Mouse (Mus musculus) cerebellum, postnatal 25 days (tissue): ENCODE measurements around the gene Tnfrsf8.
"Not testable (repeated sequence)": the region's sequence is repeated elsewhere in the genome, so short reads cannot be mapped to it uniquely, and the experiment has no call there.

Experiments used
- DNase-seq, 2 experiments: peaks; one replicate each; pipeline ENCODE4 v3.0.0; 2021; ENCODE audit warnings: mixed read lengths in 2 of 2

Gene Tnfrsf8

DNA sequence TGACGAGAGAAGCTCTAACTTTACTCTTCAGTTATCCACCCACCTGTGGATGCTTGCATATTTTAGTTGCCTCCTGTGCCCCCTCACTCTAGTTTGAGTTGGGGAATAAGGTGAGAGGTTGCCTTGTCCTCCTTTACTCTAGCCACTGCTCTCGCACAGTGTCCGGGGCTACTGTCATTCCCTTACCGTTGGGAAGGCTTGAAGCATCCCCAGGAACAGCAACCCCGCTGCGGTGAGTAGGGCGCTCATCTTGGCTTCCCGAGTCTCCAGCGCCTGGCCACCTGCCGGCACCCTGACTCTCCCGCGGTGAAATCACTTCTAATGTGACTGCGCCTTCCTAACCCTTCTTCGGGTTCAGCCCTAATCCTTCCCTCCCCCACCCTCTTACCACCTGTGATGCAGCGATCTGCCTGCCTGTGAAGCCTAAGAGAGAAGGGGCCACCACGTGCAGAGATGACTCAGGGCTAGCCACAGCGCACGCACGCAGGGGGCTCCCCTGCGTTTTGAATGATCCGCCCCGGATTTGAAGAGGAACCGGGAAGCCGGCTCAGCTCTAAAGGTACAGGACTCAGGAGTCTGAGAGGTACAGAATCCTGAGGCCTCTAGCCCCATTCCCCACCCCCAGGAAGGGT is at the start of gene Tnfrsf8:
Tnfrsf8 (minus strand) TSS at position 329 of the 632 bp plus-strand sequence.
- no peak for DNase-seq

DNA sequence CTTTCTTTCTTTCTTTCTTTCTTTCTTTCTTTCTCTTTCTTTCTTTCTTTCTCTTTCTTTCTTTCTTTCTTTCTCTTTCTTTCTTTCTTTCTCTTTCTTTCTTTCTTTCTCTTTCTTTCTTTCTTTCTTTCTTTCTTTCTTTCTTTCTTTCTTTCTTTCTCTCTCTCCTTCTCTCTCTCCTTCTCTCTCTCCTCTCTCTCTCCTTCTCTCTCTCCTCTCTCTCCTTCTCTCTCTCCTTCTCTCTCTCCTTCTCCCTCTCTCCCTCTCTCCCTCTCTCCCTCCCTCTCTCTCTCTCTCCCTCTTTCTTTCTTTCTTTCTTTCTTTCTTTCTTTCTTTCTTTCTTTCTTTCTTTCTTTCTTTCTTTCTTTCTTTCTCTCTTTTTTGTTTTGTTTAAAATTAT is 46.7 kb upstream of the Tnfrsf8 start:
- not testable (repeated sequence) for DNase-seq

DNA sequence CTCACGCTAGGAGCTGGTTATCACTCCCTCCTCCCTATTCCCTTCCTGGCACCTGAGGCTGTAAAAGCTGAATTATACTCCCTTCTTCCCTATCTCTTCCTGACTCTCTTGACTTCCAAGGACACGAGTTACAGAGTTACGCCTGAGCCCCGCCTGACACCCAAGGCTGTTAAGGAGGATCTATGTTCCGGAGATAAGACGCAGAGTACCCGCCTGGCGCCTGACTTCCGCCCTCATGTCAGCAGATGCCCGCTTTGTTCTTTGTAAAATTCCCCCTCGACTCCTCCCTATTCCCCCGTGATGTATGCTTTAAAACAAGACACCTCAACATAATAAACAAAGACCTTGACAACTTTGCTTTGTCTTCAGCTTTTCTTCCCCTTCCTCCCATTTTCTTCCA is 46.1 kb upstream of the Tnfrsf8 start:
- no peak for DNase-seq

DNA sequence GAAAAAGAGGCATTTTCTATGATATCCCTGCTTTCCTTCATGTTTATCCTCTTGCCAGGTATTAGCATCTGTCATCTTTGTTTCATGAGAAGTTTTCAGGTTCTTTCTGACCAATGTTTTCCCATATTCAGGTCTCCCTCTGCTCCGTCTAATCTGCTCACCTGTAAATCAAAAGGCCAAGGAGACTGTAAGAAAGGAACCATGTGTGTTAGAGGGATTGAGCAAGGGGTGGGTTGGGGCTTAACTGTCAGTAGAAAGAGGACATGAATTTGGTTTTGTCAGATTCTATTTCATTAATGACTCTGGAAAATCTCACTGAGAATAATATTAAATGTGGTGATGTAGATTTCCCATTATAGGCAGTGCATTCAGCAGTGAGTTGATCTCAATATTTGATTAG is 45.6 kb upstream of the Tnfrsf8 start:
- DNase-seq = no peak

DNA sequence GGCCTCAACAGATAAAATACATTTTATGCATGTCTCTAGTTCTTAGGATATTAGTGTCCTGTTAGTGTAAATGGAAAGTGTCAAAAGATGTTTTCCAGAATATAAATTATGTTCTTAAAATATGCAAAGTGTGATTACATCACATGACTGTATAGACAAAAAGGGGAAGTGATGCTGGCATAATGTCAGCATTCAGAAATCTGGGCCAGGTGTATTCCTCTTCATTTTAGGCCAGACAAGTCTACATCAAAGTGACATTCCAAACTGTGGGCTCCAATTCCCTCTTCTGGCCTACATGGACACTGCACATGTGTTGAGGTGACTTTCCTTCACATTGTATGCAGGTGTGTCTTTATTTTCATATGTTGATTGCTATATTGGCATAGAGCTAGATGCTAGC is 41.3 kb upstream of the Tnfrsf8 start:
- no peak for DNase-seq

DNA sequence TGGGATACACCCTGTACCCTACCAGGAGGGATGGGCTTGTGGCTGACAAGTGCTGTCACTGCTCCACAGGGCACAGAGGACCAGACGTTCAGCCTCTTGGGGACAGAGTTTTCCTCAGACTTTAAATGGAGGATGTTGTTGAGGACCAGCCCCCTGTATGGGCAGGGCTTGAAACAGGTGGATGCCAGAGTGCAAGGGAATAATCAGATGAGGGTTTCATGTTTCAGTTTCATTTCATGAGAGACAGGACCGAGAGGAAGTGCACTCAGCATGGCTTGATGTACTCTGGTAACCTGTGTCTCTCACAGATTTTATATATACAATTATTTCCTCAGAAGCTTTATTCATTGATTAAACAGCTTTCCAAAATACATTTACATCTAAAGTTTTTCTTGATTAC is 38.9 kb upstream of the Tnfrsf8 start:
- no peak for DNase-seq

DNA sequence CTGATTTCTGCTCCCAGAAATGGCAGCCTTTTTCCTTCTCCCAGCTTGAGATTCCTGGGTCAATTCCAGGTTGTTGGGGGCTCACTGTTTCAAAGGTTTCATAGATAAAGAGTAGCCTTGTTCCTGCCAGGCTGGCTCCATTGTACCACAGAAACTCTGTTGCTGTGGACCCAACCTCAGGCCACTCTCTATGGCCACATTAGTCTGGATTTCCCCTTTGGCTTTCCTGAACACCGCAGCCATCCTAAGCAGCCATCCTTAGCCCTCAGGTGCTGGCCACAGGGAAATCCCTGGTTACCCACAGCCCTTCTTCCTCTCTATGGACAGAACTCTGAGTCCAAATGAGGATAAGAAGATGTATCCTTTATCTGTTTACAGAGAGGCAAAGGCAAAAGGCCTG is 30.0 kb upstream of the Tnfrsf8 start:
- no peak for DNase-seq

DNA sequence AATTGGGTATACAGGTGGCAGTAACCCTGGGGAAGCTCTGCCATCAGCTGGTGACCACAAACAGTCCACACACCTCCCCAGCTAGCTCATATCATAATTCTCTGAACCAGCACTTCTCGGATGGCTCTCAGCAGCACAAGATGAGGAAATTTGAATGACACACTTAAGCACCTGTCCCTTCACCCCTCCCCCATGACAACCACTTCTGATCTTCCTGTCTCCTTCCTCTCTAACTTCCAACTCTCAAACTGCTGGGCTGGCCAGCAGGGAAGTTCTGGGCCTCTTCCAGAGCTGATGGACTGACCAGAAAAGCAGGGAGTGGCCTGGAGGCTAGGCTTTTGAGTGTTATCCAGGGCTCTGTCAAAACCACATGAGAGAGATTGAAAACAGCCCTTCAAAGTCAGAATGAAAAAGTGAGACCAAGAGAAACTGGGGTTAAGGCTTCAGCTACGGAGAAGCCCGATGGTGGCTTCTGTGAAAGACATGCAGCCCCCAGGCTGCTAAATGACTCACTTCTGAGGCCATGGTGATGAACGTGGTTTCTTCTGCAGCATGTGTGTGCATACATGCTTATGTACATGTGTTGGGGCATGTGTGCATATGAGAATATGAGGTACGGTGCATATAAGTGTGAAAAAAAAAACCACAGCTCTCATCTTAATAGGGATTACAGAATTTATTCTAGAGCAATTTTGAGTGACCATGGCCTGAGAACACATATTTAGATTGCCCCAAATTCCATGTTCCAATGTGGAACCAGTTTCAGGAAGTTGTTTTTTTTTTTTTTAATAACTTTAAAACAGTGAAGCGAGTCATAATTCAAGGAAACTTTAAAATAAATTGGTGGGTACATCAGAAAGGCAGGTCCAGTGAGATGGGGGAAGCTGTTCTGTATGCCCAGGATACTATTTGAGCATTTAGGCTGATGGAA is 27.2 kb upstream of the Tnfrsf8 start:
- no peak for DNase-seq

DNA sequence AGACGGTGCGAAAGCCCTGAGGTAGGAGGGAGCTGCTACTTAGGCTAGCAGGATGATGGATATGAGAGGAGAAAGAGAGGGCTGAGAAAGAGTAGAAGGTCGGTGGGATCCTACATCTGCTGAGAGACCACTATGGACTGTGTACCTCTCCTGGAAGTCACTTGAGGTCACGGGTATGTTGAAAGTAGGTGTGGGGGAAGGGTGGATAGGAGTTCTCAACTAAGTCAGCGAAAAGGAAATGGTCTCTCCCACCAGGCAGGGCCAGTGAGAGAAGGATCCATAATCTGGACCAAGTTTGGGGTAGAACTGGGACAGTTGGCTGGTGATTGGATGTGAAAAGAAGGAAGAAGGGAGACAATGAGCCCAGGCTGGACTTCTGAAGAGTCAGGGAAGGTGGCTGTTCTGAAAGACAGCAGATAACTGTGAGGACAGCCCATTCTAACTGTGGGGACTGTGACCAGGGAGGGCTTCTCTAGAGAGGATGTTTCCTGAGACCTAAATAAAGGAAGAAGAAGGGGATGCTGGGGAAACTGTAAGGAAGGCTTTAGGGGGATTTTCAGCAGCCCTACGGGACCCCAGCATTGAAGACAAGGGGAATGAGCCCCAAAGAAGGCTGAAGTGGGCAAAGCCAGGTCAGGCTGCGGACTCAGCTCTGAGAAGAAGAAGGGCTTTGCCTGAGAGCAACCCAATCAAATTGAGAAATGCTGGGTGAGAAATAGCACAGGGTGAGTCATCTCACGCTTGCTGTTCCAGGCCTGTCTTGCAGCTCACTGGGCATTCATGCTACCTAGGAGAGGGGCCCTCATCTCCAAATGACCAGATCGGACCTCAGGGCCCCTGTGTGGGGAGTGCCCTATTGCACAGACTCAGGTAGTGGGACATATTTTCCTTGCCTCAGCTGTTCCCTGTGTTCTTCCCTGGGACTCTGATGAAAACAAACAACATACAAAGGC is 23.2 kb upstream of the Tnfrsf8 start:
- no peak for DNase-seq

DNA sequence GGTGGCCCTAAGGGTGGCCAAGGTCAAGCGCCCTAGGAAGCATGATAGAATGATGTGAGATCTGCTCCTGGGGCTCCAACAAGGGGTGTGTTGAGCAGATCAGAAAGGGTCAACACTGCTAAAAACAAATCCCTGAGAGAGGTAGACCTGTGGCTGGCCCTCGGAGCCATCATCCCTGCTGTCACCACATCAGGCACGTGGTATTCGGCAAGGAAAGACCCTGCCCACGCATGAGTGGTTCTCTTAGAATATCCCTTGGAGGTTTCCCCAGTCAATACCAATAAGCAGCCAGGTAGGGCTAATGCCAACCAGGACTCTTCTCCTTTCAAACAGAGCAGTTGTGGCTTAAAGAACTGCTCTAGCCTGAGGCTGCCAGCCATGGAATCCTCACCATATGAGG is 21.6 kb upstream of the Tnfrsf8 start:
- DNase-seq = no peak

DNA sequence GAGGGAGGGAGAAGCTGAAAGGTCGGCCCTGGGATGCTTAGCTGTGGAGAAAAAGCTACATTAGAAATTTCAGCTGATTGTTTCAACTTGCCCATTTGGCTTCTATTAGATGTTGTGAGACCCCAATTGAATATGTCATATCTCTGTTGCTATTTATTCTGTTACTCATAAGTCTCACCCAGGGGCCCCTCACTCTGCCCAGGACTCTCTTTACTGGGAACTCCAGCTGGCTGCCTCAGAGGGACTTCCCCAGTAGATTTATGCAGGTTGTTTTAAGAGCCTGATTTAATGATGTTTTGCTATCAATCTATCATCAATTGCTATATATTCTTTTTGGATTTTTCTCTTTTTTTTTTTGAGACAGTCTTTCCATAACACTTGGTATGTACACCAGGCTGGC is 21.1 kb upstream of the Tnfrsf8 start:
- no peak for DNase-seq

DNA sequence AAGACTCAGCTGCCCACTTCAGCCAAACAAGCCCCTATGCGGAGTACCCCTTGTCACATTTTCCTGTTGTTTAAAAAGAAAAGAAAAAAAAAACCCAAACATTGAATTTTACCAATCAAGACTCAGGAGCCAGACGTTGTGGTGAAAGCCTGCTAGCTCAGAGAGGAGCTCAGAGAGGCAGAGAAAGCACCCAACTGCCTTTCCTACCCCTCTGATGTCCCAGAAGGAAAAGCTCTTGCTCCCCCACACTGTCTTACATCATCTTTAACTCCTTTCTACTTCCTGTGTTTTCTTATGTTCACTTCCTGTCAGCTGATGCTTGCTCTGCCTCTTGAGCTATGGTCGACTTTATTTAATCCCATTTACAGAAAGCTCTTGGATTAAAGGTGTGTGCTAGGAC is 8.7 kb upstream of the Tnfrsf8 start:
- DNase-seq = no peak

DNA sequence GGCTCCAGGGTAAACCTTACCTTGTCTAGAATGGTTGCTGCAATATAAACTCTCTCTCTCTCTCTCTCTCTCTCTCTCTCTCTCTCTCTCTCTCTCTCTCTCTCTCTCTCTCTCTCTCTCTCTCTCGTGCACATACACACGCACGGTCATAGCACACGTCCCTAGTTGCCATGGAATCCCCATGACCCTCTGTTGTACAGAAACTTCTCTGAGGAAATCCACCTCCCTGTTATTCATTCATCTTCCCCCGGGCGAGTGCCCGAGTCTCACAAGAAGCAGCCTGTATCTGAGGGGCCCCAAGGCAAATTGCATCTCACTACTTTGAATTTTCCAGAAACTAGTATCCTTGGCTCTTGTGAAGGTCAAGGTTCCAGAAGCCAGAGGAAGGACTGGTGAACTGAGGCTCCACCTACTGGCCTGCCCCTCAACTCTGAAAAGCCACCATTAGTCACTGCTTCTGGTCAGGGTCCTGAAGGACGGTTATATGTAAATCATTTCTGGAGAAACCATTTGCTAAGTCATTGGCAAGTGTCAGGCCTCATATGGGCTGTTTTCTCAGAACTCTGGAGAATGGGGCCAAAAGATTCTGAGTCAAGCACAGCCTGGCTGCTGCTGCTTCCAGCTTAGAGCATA is 8.1 kb upstream of the Tnfrsf8 start:
- DNase-seq = no peak

DNA sequence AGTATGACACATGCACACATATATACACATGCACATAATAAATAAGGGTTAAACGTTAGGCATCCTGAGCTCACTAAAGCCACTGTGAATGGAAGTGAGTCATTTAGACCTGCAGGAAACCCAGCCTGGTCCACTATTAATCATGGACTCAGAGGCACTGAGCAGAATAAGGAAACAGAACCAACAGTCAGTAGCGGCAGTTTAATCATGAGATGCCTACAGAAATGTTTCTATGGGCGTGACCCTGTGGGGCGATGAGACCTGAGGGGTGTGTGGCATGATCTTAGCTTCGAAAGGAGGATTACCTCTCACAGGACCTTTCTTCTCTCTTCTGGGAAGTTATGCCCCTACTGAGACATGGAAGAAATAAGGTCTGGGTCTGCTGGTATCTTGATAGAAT is 7.2 kb upstream of the Tnfrsf8 start:
- no peak for DNase-seq

DNA sequence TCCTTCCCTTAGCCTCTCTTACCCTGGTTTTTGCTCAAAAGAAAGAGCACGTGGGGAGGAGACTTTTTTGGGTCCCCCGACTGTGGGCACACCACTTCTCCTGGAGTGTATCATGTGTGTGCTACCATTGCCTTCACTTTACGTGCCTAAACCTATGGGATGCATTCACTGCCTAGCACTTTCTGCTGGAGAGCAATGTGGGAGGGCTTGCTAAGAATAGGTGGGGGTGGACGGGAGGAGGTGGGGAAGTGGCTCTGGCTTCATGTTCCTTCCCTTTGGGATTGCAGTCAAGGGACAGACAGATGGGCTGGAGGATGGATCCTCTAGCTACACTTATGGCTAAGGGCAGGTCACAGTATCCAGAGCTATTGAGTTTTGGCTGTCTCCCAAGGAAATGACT is 5.7 kb upstream of the Tnfrsf8 start:
- no peak for DNase-seq

DNA sequence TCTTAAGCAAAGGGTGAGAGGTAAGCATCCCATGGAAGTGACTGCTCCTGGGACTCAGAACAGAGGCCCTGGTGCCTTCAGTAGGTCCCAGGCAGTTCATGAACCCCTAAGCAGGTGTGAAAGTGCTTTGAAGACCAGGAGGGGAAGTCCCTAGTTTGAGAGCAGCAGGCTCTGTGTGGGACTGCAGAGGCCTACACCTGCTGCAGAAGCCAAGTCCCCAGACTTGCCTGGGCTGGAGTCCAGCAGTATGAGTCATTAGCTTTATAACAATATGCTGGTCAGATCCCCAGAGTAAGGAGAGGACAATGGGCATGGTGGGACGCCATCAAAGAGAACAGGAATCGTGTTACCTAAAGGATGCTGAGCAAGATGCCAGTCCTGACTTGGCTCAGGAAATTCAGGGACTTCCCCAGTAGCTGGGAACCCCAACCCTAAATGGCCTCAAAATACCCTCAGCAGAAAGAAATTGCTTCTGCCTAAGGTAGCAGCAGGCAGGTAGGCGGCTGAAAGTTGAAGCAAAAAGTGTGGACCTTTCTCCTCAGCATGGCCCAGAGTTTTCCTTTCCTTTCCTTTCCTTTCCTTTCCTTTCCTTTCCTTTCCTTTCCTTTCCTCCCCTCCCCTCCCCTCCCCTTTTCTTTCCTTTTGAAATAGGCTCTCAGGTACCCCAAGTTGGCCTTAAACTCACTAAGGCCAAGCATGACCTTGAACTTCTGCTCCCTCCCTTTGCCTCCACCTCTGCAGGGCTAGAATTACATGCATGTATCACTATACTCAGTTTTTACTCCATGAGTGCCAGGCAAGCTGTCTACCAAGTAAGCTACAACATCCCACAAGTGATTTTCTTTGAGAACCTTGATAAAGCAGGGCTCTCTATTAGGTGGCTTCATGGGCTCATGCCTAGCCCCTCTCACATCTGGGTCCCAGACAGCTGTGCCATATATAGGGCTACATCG is 4.6 kb upstream of the Tnfrsf8 start:
- peak in 1 of 2 experiments; percentile 4 for DNase-seq

DNA sequence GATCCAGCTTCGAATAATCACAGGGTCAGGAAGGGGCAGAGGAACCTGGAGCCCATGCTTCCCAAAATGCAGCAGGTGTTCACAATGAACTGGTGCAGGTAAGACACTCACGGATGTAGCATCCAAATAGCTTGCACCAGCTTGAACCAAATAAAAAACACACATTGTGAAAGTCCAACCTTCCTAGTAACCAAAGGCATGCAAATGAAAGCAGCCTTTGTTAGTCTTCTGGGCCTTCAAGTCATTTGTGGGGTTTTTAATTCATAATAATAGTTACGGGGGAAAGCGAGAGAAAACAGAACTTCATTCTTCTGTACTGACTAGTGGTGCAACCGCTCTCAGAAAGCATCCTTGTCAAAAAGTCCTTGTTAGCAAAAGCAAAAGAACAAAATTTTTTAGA is 1.7 kb upstream of the Tnfrsf8 start:
- DNase-seq = no peak

DNA sequence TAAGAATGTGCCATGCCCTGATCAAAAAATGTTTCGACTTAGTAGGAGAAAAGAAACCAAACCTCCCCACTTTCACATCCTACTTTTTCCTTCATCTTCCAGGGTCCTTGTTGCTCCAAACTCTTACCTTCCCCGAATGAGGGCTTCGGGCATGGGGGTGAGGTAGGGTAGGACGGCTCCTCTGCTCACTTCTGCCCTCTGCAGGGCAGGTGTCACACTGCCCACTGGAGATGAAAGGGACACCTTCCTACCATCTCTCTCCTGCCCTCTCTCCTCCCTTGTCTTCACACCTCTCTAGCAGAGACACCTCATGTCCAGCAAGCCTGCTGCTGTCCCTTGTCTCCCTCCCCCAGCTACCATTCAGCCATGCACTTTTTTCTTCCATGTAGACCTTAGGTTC is 998 bp downstream of the Tnfrsf8 start:
- DNase-seq = no peak

DNA sequence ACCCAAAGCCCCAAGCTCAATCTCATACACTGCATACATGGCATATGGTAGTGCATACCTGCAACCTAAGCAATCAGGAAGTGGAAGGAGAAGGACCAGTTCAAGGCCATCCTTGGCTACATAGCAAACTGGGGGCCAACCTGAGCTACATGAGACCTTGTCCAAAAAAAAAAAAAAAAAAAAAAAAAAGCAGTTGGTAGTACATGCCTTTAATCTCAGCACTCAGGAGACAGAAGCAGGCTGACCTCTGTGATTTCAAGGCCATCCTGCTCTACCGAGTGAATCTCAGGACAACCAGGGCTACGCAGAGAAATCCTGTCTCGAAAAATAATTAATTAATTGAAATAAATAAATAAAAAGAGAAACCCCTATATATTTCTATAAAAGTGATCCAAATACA is 1.7 kb downstream of the Tnfrsf8 start:
- no peak for DNase-seq

DNA sequence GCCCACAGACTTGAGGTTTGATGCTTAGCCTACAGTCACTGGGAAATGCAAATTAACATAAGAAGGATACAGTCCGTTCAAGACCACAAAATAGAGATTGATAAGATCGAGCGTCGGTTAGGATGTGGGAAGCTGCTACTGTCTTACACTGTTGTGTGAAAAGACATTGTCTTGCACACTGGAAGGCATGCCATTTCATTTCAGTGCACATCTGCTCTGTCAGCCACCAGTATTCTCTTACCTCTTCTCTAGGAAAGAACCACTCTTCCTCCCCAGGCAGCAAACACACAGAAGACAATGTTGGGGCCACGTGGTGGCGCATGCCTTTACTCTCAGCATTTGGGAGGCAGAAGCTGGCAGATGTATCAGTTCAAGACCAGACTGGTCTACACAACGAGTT is 2.4 kb downstream of the Tnfrsf8 start:
- no peak for DNase-seq

DNA sequence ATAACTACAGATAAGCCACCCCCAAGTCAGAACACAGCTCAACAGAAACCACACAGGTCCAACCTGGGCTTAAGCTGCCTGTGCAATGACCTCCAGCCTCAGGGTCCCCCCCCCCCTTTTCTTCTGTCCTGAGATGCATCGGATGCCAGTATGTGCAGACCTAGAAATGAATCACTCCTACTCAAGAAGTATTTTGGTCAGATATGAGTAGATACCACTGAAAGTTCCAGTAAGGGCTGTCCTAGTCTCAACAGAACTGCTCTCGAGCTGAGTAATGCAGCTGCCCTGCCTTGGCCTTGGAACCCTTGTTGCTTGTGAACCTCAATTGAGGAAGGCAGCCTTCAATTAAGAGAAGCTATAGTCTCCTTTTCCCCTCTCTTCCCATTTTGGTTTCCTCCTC is 4.1 kb downstream of the Tnfrsf8 start:
- DNase-seq = no peak

DNA sequence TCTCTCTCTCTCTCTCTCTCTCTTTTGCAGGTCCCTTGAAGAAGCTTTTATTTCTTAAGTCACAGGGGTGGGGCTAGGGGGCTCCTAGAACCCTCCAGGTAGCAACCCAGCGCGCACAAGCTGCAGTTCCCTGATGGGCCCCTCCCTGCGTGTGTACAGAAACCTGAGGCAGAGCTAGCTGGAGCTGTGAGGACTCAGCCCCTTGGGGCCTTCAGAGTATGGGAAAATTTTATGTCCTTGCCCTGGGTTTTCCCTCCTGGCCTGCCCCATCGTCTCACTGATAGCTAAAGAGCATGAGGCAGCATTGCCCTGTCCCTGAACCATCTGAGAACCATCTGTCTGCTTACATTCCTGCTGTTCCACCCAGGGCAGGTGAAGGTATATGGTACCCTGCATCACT is 8.5 kb downstream of the Tnfrsf8 start:
- DNase-seq = no peak
